Mouse (Mus musculus) hindbrain, embryonic 14.5 days (tissue): ENCODE results near the gene Sirt7. TPM values are rescaled to one million over a fixed set of nuclear protein-coding genes. Genes with fewer than 3 reads are reported as not detected.
A peak's percentile ranks its signal among the peaks of the same experiment; 100 is the strongest.

Experiments
- ATAC-seq: fragments of 200-750 bp; cut with Nextera tagmentation; 2 replicates; pipeline ENCODE4 v1.8.0; 2017; ENCODE audit warnings: moderate number of reproducible peaks, mild to moderate bottlenecking, moderate TSS enrichment, moderate library complexity; ENCODE audit not compliant: low FRiP score
- DNase-seq: peaks from one replicate; pipeline ENCODE4 v3.0.0-alpha.2; 2015; ENCODE audit warnings: low spot score
- H3K27ac ChIP-seq: fragments of 300-500 bp; sonication (generic); 2 replicates; pipeline ENCODE4 v1.5.1; 2014; ENCODE audit warnings: mild to moderate bottlenecking, moderate library complexity
- H3K27me3 ChIP-seq: fragments of 300-500 bp; sonication (generic); 2 replicates; pipeline ENCODE4 v1.6.1; 2014; ENCODE audit warnings: mild to moderate bottlenecking, low read length, mixed read lengths; ENCODE audit not compliant: control insufficient read depth, insufficient read depth
- H3K36me3 ChIP-seq: fragments of 300-500 bp; sonication (generic); replicated peaks from 2 replicates; pipeline ENCODE4 v1.6.1; 2014; ENCODE audit not compliant: control insufficient read depth, insufficient read depth
- H3K4me1 ChIP-seq: fragments of 300-500 bp; sonication (generic); replicated peaks from 2 replicates; pipeline ENCODE4 v1.6.1; 2014; ENCODE audit warnings: antibody characterized with exemption, low read length, mixed read lengths; ENCODE audit not compliant: control insufficient read depth, insufficient read depth
- H3K4me2 ChIP-seq: fragments of 300-500 bp; sonication (generic); replicated peaks from 2 replicates; pipeline ENCODE4 v1.6.1; 2014; ENCODE audit warnings: mild to moderate bottlenecking, moderate library complexity
- H3K4me3 ChIP-seq: fragments of 300-500 bp; sonication (generic); replicated peaks from 2 replicates; pipeline ENCODE4 v1.5.1; 2014; ENCODE audit warnings: mild to moderate bottlenecking, low read length
- H3K9ac ChIP-seq: fragments of 300-500 bp; sonication (generic); 2 replicates; pipeline ENCODE4 v1.6.1; 2014
- H3K9me3 ChIP-seq: fragments of 300-500 bp; sonication (generic); 2 replicates; pipeline ENCODE4 v1.6.1; 2016; ENCODE audit warnings: low read length; ENCODE audit not compliant: control insufficient read depth
- WGBS: fragments of 180-500 bp; shearing (Covaris S2); extraction: QIAGEN DNeasy Blood & Tissue Kit; methylation state at CpG from one replicate; pipeline ENCODE4 v1.1.7; 2014; 5-methylcytosine and 5-hydroxymethylcytosine counted together
- polyA plus RNA-seq: library from polyadenylated mRNA; unstranded; fragments of >200 nt; fragmentation: Nextera tagmentation; extraction: Ambion mirVana; gene quantifications from 2 replicates; pipeline ENCODE4 v1.2.1, GENCODE M21; 2014

The Sirt7 gene
- polyA plus RNA-seq, 1 experiment from 2014 or later, result 37.0 TPM

DNA sequence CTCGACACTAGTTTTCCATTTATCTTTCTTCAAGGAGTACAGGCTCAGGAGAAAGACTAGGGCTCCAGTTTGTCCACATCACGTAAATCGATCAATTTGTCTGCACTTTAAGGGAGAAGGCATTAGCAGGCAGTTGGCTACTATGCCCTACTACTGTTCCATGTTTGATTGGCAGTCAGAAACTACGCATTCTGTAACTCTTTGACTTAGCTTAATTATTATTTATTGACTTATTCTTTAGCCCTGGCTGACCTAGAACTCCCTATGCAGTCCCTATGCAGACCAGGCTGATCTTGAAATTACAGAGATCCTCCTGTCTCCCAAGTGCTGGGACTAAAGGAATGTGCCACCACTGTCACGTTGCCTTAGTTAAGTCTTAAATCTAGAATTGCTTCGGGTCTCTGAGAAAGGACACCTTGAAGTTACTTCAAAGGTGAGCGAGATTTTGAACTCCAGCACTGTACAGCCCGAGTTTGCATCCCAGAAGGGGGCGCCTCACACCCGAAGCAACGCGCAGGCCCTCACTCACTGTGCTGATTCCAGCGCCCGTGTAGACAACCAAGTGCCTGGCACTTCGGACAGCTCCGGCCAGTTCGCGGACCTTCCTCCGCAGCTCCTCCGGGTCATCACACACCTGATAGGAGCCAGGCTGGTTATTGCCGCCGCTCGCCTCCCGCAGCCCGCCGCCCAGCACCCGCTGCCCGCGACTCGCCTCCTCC is 920 bp downstream of the Sirt7 start:
- Histone ChIP-seq H3K9me3 (no peaks in the 10 kb centered on the region), H3K9ac (peak overlapping the region; percentile 69), H3K36me3 (peaks cover 64% of the 10 kb centered on the region), H3K4me3 (peak overlapping the region; percentile 76), H3K4me1 (peaks cover 20% of the 10 kb centered on the region), H3K4me2 (peak overlapping the region; percentile 95), H3K27ac (peak overlapping the region; percentile 66), H3K27me3 (no peaks in the 10 kb centered on the region)
- WGBS, result 13% methylated on average over 28 of the region's 30 CpGs
- no peak for ATAC-seq
- DNase-seq, result peak; percentile 45

DNA sequence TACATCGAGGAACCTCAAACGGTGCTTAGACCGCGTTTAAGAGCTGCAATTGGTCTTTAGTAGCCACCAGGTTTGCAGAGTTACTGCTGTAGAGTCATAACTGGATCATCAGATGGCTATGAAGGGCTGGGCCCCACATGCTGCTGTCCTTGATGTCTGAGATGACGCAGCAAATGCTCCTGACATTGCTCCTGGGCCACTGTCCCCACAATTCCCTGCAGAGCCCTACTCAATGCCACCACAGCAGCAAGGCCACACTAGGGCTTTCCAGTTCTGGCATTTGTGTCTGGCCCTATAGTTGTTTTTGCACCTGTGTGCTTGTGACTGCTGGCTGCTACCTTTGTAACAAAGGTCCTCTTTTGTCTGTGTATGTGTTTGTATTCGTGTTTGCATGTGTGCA is 2.2 kb downstream of the Sirt7 start:
- no peak overlapping the region for H3K9ac ChIP-seq
- H3K36me3 ChIP-seq, result peaks cover 66% of the 10 kb centered on the region
- no peak overlapping the region for H3K4me3 ChIP-seq
- H3K27ac ChIP-seq, result no peak overlapping the region
- H3K9me3 ChIP-seq, result no peaks in the 10 kb centered on the region
- no peaks in the 10 kb centered on the region for H3K27me3 ChIP-seq
- DNase-seq (no peak), ATAC-seq (no peak)
- peaks cover 20% of the 10 kb centered on the region for H3K4me1 ChIP-seq
- no peak overlapping the region for H3K4me2 ChIP-seq
- 92% methylated on average over 6 of the region's 6 CpGs for WGBS

DNA sequence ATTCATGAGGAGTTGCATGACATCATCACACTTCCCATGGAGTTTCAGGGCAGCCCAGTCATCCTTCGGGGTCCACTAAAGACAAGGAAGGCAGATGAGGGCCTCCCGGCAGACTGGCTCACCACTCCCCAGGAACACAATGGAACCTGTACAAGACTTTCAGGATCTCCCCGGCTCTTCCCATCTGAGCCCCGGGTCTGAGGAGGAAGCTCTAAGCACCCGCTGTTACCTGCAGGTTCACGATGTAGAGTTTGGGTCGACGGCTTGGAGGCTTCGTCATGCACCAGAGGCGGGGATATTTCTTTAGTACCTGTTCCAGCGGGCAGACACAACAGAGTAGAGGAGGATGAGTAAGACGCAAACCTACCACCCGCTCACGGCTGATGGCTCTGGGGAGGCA is 4.8 kb downstream of the Sirt7 start:
- WGBS, result 95% methylated on average over 14 of the region's 14 CpGs
- Histone ChIP-seq H3K4me3 (no peak overlapping the region), H3K27me3 (no peaks in the 10 kb centered on the region), H3K36me3 (peaks cover 60% of the 10 kb centered on the region), H3K9me3 (no peaks in the 10 kb centered on the region), H3K9ac (no peak overlapping the region), H3K4me1 (peaks cover 33% of the 10 kb centered on the region), H3K4me2 (no peak overlapping the region), H3K27ac (no peak overlapping the region)
- ATAC-seq (no peak), DNase-seq (no peak)

DNA sequence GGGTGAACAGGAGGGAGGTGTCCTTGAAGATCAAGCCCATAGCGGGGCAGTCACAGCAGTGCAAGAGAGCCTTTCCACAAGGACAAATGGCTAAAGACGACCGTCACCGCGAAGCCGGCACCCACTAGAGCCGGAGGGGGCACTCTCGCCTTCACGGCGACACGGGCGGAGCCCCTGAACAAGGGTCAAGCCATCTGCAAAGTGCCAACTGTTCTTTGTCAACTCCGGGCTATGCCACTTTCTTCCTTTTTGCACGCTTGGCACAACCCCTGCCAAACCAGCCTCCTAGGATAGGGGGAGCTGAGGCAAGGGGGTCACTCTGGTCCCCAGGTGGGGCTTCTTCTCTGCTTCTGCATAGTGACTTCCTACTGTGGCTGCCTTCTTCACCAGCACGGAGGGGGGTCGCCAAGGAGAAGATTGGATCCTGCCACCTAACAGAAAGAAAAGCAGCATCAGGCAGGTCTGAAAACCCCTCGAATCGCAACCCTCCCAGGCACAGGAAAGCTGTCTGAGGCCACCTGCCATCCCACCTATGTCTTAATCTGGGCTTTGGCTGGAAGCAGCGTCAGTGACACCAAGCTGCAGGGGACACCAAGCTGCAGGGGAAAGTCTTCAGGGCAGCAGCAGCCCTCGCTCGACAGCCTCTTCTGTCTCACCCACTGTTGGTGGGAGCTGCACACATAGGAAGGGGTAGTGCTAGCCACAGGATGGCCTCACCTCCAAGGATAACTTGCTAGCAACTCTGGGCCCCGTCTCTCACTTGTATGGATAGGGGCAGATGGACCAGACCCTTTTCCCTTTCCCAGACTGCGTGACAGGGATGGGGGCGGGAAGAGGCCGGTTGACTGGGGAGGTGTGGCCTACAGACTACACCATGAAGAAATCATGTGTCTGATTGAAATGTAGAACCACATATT is 6.2 kb downstream of the Sirt7 start:
- 93% methylated on average over 25 of the region's 25 CpGs for WGBS
- no peak overlapping the region for H3K9ac ChIP-seq
- peaks cover 25% of the 10 kb centered on the region for H3K4me1 ChIP-seq
- no peak overlapping the region for H3K4me3 ChIP-seq
- ATAC-seq, result no peak
- H3K27ac ChIP-seq, result 0 out of 2 replicates have a peak overlapping the region, but pooled peaks have one; percentile 4
- H3K36me3 ChIP-seq, result peaks cover 67% of the 10 kb centered on the region
- no peaks in the 10 kb centered on the region for H3K27me3 ChIP-seq
- no peak for DNase-seq
- H3K4me2 ChIP-seq, result no peak overlapping the region
- no peaks in the 10 kb centered on the region for H3K9me3 ChIP-seq

DNA sequence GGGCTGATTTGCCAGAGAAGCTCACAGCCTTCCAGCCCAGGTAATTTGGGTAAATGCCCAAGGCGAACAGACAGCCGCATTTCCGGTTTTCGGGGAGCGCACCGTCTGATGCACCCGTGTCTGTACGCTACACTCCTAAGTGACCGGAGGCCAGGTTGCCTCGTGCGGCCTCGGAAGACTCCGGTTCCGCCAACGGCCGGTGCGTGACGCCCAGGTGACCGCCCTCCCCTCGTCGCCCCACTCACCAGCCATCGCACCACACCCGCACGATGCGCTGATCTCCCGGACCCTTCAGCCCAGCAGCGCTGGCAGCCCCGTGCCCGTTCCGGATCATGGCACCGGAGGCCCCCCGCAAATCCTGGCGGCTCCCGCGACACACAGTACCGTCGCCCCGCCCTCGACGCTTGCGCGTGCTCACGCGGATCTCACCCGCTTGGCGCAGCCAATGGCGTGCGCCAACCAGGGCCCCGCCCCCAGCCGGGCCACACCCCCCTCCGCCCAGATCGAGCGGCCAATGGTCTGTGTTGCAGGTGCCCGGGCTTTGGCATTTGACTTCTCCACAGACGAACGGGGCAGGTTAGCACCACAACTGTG is 7.4 kb downstream of the Sirt7 start, which contains the start of gene Pcyt2:
Gene Pcyt2 (minus strand): TSS at position 418 of the 594 bp plus-strand sequence.
- no peaks in the 10 kb centered on the region for H3K9me3 ChIP-seq
- H3K36me3 ChIP-seq, result peaks cover 70% of the 10 kb centered on the region
- H3K4me3 ChIP-seq, result peak within 1 kb of the TSS; percentile 80
- peak; percentile 95 for ATAC-seq
- WGBS, result 1% methylated on average over 56 of the region's 56 CpGs
- DNase-seq, result peak; percentile 92
- H3K4me2 ChIP-seq, result peak within 1 kb of the TSS; percentile 80
- H3K9ac ChIP-seq, result peak within 1 kb of the TSS; percentile 78
- peak within 1 kb of the TSS; percentile 84 for H3K27ac ChIP-seq
- peaks cover 18% of the 10 kb centered on the region for H3K4me1 ChIP-seq
- H3K27me3 ChIP-seq, result no peaks in the 10 kb centered on the region

DNA sequence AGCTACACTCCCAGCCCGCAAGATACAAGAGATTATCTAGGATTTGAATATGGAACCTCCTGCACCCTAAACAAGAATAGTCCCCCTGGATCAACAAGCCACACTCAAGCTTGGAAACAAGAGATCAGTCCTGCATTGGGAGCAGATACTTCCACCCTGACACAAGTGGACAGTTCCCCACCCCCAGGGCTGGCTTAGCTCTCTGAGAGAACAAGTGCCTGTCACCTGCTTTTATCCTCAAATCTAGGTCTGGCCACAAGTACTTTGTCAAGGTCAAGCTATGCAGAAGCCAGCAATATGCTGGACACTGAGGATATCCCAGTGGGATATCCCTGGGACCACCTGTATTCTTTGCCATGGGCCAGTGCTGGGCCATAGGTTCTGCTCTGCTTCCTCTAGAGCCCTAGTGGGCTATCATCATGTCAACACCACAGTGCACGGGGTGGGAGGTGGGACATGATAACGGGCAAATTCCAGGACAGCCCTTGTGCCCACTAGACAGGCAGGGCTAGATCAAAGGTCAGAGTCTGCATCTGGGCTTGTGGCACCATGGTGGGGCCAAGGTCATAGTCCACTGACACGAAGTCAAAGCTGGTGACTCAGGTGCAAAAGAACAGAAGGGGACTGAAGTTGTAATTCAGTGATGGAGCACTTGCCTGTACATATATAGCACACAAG is 8.3 kb downstream of the Sirt7 start:
- Histone ChIP-seq H3K4me2 (peak overlapping the region; percentile 80), H3K4me3 (peak overlapping the region; percentile 80), H3K9ac (peak overlapping the region; percentile 78), H3K9me3 (no peaks in the 10 kb centered on the region), H3K36me3 (peaks cover 72% of the 10 kb centered on the region), H3K27me3 (no peaks in the 10 kb centered on the region), H3K4me1 (peaks cover 18% of the 10 kb centered on the region), H3K27ac (peak overlapping the region; percentile 84)
- DNase-seq (no peak), ATAC-seq (no peak)
- WGBS, result 53% methylated on average over 4 of the region's 4 CpGs

DNA sequence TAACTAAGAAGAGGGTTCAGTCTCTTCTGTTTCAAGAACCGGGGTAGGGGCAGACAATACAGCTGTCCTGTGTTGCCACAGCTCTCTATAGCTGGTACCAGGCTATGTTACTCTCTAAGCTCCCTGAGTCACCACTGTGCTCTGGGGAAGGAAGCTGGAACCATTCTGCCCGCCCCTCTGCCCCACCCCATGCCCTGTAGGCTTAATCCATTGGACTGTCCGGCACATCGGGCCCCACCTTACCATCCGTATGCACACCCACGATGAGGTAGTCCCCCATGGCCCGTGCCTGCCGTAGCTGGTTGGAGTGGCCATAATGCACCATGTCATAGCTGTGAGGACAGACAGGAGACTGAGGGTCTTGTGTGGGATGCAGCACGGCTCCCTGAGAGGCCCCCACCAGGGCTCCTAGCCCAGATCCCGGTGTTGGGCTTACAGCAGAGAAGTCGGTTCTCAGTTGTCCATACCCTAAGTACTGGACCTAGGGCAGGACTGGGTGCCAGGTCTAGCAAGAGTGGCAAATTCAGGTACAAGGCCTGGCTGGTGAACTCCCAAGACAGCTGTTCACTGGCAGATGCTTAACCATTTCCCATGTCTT is 9.3 kb downstream of the Sirt7 start:
- peaks cover 18% of the 10 kb centered on the region for H3K4me1 ChIP-seq
- WGBS, result 92% methylated on average over 11 of the region's 11 CpGs
- no peaks in the 10 kb centered on the region for H3K9me3 ChIP-seq
- H3K4me2 ChIP-seq, result 0 out of 2 replicates have a peak overlapping the region, but pooled peaks have one; percentile 80
- H3K27me3 ChIP-seq, result no peaks in the 10 kb centered on the region
- no peak overlapping the region for H3K27ac ChIP-seq
- no peak for DNase-seq
- ATAC-seq, result no peak
- H3K36me3 ChIP-seq, result peaks cover 72% of the 10 kb centered on the region
- no peak overlapping the region for H3K9ac ChIP-seq
- H3K4me3 ChIP-seq, result 0 out of 2 replicates have a peak overlapping the region, but pooled peaks have one; percentile 80

DNA sequence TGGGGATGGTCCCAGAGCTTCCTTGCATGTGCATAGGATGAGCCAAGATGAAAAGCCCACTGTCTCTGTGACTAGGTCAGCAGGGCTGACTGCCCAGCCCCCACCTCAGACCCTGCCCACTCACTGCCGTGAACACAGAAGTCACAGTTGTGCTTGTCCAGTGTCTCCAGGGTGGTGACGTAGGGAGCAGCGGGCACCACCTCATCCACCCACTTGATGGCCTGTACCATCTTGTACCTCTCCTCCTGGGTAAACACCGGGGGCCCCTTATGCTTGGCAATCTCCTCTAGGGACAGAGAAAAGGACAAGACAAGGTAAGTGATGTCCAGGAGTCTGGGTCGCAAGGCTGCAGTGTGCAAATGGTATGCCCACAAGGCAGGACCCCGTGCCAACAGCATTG is 9.9 kb downstream of the Sirt7 start:
- H3K4me2 ChIP-seq, result no peak overlapping the region
- peaks cover 18% of the 10 kb centered on the region for H3K4me1 ChIP-seq
- no peak for ATAC-seq
- H3K36me3 ChIP-seq, result peaks cover 72% of the 10 kb centered on the region
- H3K9me3 ChIP-seq, result no peaks in the 10 kb centered on the region
- no peak overlapping the region for H3K4me3 ChIP-seq
- H3K27me3 ChIP-seq, result no peaks in the 10 kb centered on the region
- 91% methylated on average over 6 of the region's 6 CpGs for WGBS
- H3K27ac ChIP-seq, result no peak overlapping the region
- no peak for DNase-seq
- no peak overlapping the region for H3K9ac ChIP-seq
